Mouse (Mus musculus) heart, postnatal 0 days (tissue): Measurements from ENCODE around the gene Klf16. TPM values are rescaled to one million over a fixed set of nuclear protein-coding genes. Genes with fewer than 3 reads are reported as not detected.
"Not testable (repeated sequence)": the region's sequence is repeated elsewhere in the genome, so short reads cannot be mapped to it uniquely, and the experiment has no call there.

Experiments
- ATAC-seq: fragments of 200-750 bp; cut with Nextera tagmentation; 2 replicates; pipeline ENCODE4 v1.8.0; 2017; ENCODE audit warnings: low read depth, moderate number of reproducible peaks, moderate library complexity; ENCODE audit not compliant: insufficient read depth
- DNase-seq: peaks from one replicate; pipeline ENCODE4 v3.0.0-alpha.2; 2016; ENCODE audit warnings: low spot score
- H3K27ac ChIP-seq: fragments of 300-500 bp; sonication (generic); 2 replicates; pipeline ENCODE4 v1.5.1; 2014; ENCODE audit warnings: low read depth, mild to moderate bottlenecking
- H3K27me3 ChIP-seq: fragments of 300-500 bp; sonication (generic); 2 replicates; pipeline ENCODE4 v1.6.1; 2014; ENCODE audit warnings: low read length, mixed read lengths; ENCODE audit not compliant: control insufficient read depth, insufficient read depth
- H3K36me3 ChIP-seq: fragments of 300-500 bp; sonication (generic); replicated peaks from 2 replicates; pipeline ENCODE4 v1.6.1; 2014; ENCODE audit warnings: low read length, mixed read lengths; ENCODE audit not compliant: control insufficient read depth, insufficient read depth
- H3K4me1 ChIP-seq: fragments of 300-500 bp; sonication (generic); 2 replicates; pipeline ENCODE4 v1.6.1; 2014; ENCODE audit warnings: antibody characterized with exemption; ENCODE audit not compliant: control insufficient read depth, insufficient read depth
- H3K4me2 ChIP-seq: fragments of 300-500 bp; sonication (generic); 2 replicates; pipeline ENCODE4 v1.6.1; 2014; ENCODE audit warnings: low read depth, mild to moderate bottlenecking, low read length, moderate library complexity
- H3K4me3 ChIP-seq: fragments of 300-500 bp; sonication (generic); 2 replicates; pipeline ENCODE4 v1.5.1; 2014; ENCODE audit warnings: low read depth, low read length
- H3K9ac ChIP-seq: fragments of 300-500 bp; sonication (generic); replicated peaks from 2 replicates; pipeline ENCODE4 v1.6.1; 2014; ENCODE audit warnings: low read depth, low read length, mixed read lengths
- H3K9me3 ChIP-seq: fragments of 300-500 bp; sonication (generic); replicated peaks from 2 replicates; pipeline ENCODE4 v1.6.1; 2016; ENCODE audit warnings: low read length; ENCODE audit not compliant: control insufficient read depth
- CTCF ChIP-seq: IDR thresholded peaks from 2 replicates; pipeline ENCODE4 v1.5.1; 2016; ENCODE audit warnings: antibody characterized with exemption, control low read depth, low read depth
- EP300 ChIP-seq: IDR thresholded peaks from 2 replicates; pipeline ENCODE4 v1.6.1; 2016; ENCODE audit warnings: antibody characterized with exemption, low read depth
- WGBS: fragments of 180-500 bp; shearing (Covaris S2); extraction: QIAGEN DNeasy Blood & Tissue Kit; methylation state at CpG from one replicate; pipeline ENCODE4 v1.1.7; 2014; 5-methylcytosine and 5-hydroxymethylcytosine counted together
- polyA plus RNA-seq: library from polyadenylated mRNA; unstranded; fragments of >200 nt; fragmentation: Nextera tagmentation; extraction: Ambion mirVana; gene quantifications from 2 replicates; pipeline ENCODE4 v1.2.1, GENCODE M21; 2015
- total RNA-seq: library from RNA; depleted of rRNA; stranded (reverse); fragments of >200 nt; gene quantifications from 2 replicates; pipeline ENCODE4 v1.2.3, GENCODE M21; 2014; ENCODE audit warnings: low replicate concordance

The Klf16 gene
- total and polyA plus RNA-seq, 2 experiments from 2014 or later: 3.5 to 9.3 TPM

- 87% methylated on average over 10 of the region's 10 CpGs for WGBS
- H3K4me3 ChIP-seq: no peak overlapping the region
- no peaks in the 10 kb centered on the region for H3K4me1 ChIP-seq
Measured at GRCm38 (mm10) chr10:80609269-80609924, 32.3 kb upstream of the Klf16 start.

GRCm38 (mm10) chr10:80608435-80608834 lies 31.3 kb upstream of the Klf16 start:
- H3K27me3 ChIP-seq: no peaks in the 10 kb centered on the region
- DNase-seq (no peak), ATAC-seq (no peak)
- 72% methylated on average over 3 of the region's 3 CpGs for WGBS
- no peak overlapping the region for H3K9ac ChIP-seq
- no peak overlapping the region for H3K27ac ChIP-seq
- H3K36me3 ChIP-seq: peaks cover 44% of the 10 kb centered on the region
- H3K4me2 ChIP-seq: no peak overlapping the region
- no peak overlapping the region for H3K4me3 ChIP-seq
- TF ChIP-seq CTCF (no peak), EP300 (no peak)
- H3K4me1 ChIP-seq: peaks cover 8% of the 10 kb centered on the region
- no peaks in the 10 kb centered on the region for H3K9me3 ChIP-seq

More at GRCm38 (mm10) chr10:80609269-80609924, 32.3 kb upstream of the Klf16 start:
- Histone ChIP-seq H3K9me3 (no peaks in the 10 kb centered on the region), H3K27ac (no peak overlapping the region), H3K27me3 (no peaks in the 10 kb centered on the region), H3K9ac (no peak overlapping the region), H3K36me3 (peaks cover 52% of the 10 kb centered on the region), H3K4me2 (no peak overlapping the region)
- no peak for TF ChIP-seq EP300
- no peak for TF ChIP-seq CTCF
- ATAC-seq: no peak
- no peak for DNase-seq

- Histone ChIP-seq H3K9me3 (no peaks in the 10 kb centered on the region), H3K4me3 (no peak overlapping the region), H3K4me2 (no peak overlapping the region), H3K27me3 (no peaks in the 10 kb centered on the region), H3K9ac (no peak overlapping the region), H3K4me1 (peaks cover 10% of the 10 kb centered on the region), H3K27ac (no peak overlapping the region), H3K36me3 (peaks cover 35% of the 10 kb centered on the region)
- no peak for ATAC-seq
- TF ChIP-seq EP300 (no peak), CTCF (no peak)
- WGBS: 95% methylated on average over 34 of the region's 34 CpGs
- no peak for DNase-seq
Measured at GRCm38 (mm10) chr10:80606737-80607350, 29.7 kb upstream of the Klf16 start.

- ATAC-seq (no peak), DNase-seq (no peak)
- Histone ChIP-seq H3K9ac (no peak overlapping the region), H3K4me2 (no peak overlapping the region), H3K4me3 (no peak overlapping the region), H3K4me1 (peaks cover 10% of the 10 kb centered on the region), H3K27ac (no peak overlapping the region), H3K36me3 (peaks cover 35% of the 10 kb centered on the region), H3K9me3 (no peaks in the 10 kb centered on the region), H3K27me3 (no peaks in the 10 kb centered on the region)
- 87% methylated on average over 23 of the region's 23 CpGs for WGBS
- TF ChIP-seq CTCF (no peak), EP300 (no peak)
Measured at GRCm38 (mm10) chr10:80606306-80606705, 29.2 kb upstream of the Klf16 start.

GRCm38 (mm10) chr10:80605721-80606120 lies 28.6 kb upstream of the Klf16 start, which contains the start of gene Gm49322:
Gene Gm49322, plus strand, starts transcription at chr10:80606021.
- 76% methylated on average over 3 of the region's 4 CpGs for WGBS
- H3K4me3 ChIP-seq, DNase-seq, H3K9me3 ChIP-seq, ATAC-seq, H3K27ac ChIP-seq, H3K27me3 ChIP-seq, H3K4me2 ChIP-seq, H3K9ac ChIP-seq, H3K4me1 ChIP-seq: not testable (repeated sequence)
- H3K36me3 ChIP-seq: peaks cover 35% of the 10 kb centered on the region

GRCm38 (mm10) chr10:80604988-80605387 lies 27.9 kb upstream of the Klf16 start:
- DNase-seq (no peak), ATAC-seq (no peak)
- no peaks in the 10 kb centered on the region for H3K27me3 ChIP-seq
- TF ChIP-seq EP300 (no peak), CTCF (no peak)
- peaks cover 10% of the 10 kb centered on the region for H3K4me1 ChIP-seq
- no peak overlapping the region for H3K9ac ChIP-seq
- H3K27ac ChIP-seq: no peak overlapping the region
- no peak overlapping the region for H3K4me2 ChIP-seq
- peaks cover 35% of the 10 kb centered on the region for H3K36me3 ChIP-seq
- H3K4me3 ChIP-seq: no peak overlapping the region
- 81% methylated on average over 2 of the region's 2 CpGs for WGBS
- no peaks in the 10 kb centered on the region for H3K9me3 ChIP-seq
